Mouse (Mus musculus): Measurements from ENCODE around the gene Olfr1084. TPM values are rescaled to one million over a fixed set of nuclear protein-coding genes. Genes with fewer than 3 reads are reported as not detected.
"Not testable (repeated sequence)": the region's sequence is repeated elsewhere in the genome, so short reads cannot be mapped to it uniquely, and the experiment has no call there.

Gene Olfr1084
- polyA plus RNA-seq (2011; ENCODE audit: insufficient read length, low read depth, missing spikeins), result not detected in 2 replicates

DNA sequence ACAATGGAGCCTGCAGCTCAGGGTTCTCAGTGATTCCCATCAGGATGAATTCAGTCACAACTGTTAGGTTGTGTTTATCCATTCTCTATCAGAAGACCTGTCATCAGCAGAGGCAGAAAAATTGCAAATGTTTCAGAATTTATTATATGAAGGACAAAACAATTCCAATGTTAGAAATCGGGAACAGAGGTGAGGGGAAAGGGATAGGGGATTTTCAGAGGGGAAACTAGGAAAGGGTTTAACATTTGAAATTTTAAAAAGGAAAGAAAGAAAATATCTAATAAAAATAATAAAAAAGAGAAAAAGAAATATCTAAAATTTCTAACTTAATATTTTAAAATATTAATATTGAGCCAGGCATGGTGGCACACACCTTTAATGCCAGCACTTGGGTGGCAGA, at the start of gene Olfr1084:
Gene Olfr1084, minus strand, starts transcription at position 101 of the 400 bp plus-strand sequence.
- H3K4me1 ChIP-seq (ENCODE audit: control insufficient read depth, insufficient read depth, low read length); H3K27ac ChIP-seq (ENCODE audit: insufficient read depth, low read length); H3K4me3 ChIP-seq (ENCODE audit: insufficient read depth, low read length): not testable (repeated sequence)

GRCm38 (mm10) chr2:86679992-86680391, 40.5 kb upstream of the Olfr1084 start, which contains the start of gene Olfr1086:
Gene Olfr1086, minus strand, starts transcription at chr2:86680092.
- Histone ChIP-seq H3K4me1 (ENCODE audit: control insufficient read depth, insufficient read depth, low read length) (no peaks in the 10 kb centered on the region), H3K4me3 (ENCODE audit: insufficient read depth, low read length) (no peak within 1 kb of the TSS), H3K27ac (ENCODE audit: insufficient read depth, low read length) (no peak within 1 kb of the TSS)
- TF ChIP-seq POLR2A (IDR thresholded peaks at IDR 0.05; ENCODE audit: low read depth, low read length) (no peak), CTCF (IDR thresholded peaks at IDR 0.05; ENCODE audit: borderline replicate concordance, insufficient read depth, low read length) (no peak)

DNA sequence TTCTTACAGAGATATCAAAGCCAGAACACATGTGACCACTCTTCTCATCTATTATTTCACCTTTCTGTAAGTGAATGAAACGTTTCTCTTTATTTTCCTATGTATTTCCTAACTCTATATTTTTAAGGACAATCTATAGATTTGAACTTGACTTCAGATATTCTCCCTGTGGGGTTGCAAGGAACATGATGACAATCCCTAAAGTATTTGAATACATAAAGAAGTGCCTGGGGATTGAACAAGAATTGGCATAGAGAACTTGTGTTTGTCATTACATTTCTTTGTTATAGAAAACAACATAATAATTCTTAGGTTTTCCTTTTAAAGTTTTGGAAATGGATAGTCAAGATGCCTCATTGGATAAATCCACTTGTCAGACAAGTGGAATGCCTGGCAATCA, 22.4 kb upstream of the Olfr1084 start, which contains the start of gene Olfr1085:
Gene Olfr1085, minus strand, starts transcription at position 101 of the 400 bp plus-strand sequence.
- Histone ChIP-seq H3K4me1 (ENCODE audit: control insufficient read depth, insufficient read depth, low read length) (no peaks in the 10 kb centered on the region), H3K27ac (ENCODE audit: insufficient read depth, low read length) (no peak within 1 kb of the TSS), H3K4me3 (ENCODE audit: insufficient read depth, low read length) (no peak within 1 kb of the TSS)
- TF ChIP-seq CTCF (IDR thresholded peaks at IDR 0.05; ENCODE audit: borderline replicate concordance, insufficient read depth, low read length), result no peak
- no peak for TF ChIP-seq POLR2A (IDR thresholded peaks at IDR 0.05; ENCODE audit: low read depth, low read length)

DNA sequence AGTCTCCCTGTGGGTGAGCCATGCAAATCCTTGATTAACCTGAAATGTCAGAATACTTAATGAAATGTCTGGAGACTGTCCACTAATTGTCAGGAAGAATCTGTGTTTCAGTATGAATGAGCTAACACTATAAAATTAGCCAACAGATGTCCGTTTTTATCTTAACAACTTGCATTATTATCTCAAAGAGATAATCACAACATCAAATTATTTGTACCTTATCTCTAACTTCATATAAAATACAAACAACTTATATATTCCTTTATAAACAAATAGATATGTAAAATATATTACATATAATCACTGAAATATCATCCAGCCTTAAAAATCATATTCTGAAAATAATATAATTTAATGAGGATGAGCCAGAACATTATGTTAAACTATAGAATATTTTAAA, 40.7 kb downstream of the Olfr1084 start, which contains the start of gene Olfr1082:
Gene Olfr1082, minus strand, starts transcription at position 101 of the 400 bp plus-strand sequence.
- not testable (repeated sequence) for H3K27ac ChIP-seq (ENCODE audit: insufficient read depth, low read length); H3K4me1 ChIP-seq (ENCODE audit: control insufficient read depth, insufficient read depth, low read length); H3K4me3 ChIP-seq (ENCODE audit: insufficient read depth, low read length)

Other genes starting within 250 kb of the Olfr1084 start
- gene Olfr1061, start 225.7 kb downstream of the Olfr1084 start, polyA plus RNA-seq (2011; ENCODE audit: insufficient read length, low read depth, missing spikeins), result not detected in 2 replicates
- gene Olfr1062, start 213.0 kb downstream of the Olfr1084 start, polyA plus RNA-seq (2011; ENCODE audit: insufficient read length, low read depth, missing spikeins), result not detected in 2 replicates
- gene Olfr1065, start 189.1 kb downstream of the Olfr1084 start, polyA plus RNA-seq (2011; ENCODE audit: insufficient read length, low read depth, missing spikeins), result not detected in 2 replicates
- not detected in 2 replicates for gene Olfr1066, start 183.5 kb downstream of the Olfr1084 start, polyA plus RNA-seq (2011; ENCODE audit: insufficient read length, low read depth, missing spikeins)
- not detected in 2 replicates for gene Olfr228, start 152.3 kb downstream of the Olfr1084 start, polyA plus RNA-seq (2011; ENCODE audit: insufficient read length, low read depth, missing spikeins)
- gene Olfr1076, start 131.3 kb downstream of the Olfr1084 start, polyA plus RNA-seq (2011; ENCODE audit: insufficient read length, low read depth, missing spikeins), result not detected in 2 replicates
- gene Olfr1079, start 97.2 kb downstream of the Olfr1084 start, polyA plus RNA-seq (2011; ENCODE audit: insufficient read length, low read depth, missing spikeins), result not detected in 2 replicates
- not detected in 2 replicates for gene Olfr1080, start 81.5 kb downstream of the Olfr1084 start, polyA plus RNA-seq (2011; ENCODE audit: insufficient read length, low read depth, missing spikeins)
- gene Olfr1082, start 40.8 kb downstream of the Olfr1084 start, polyA plus RNA-seq (2011; ENCODE audit: insufficient read length, low read depth, missing spikeins), result not detected in 2 replicates
- not detected in 2 replicates for gene Olfr1085, start 22.3 kb upstream of the Olfr1084 start, polyA plus RNA-seq (2011; ENCODE audit: insufficient read length, low read depth, missing spikeins)
- not detected in 2 replicates for gene Olfr1086, start 40.4 kb upstream of the Olfr1084 start, polyA plus RNA-seq (2011; ENCODE audit: insufficient read length, low read depth, missing spikeins)
- not detected in 2 replicates for gene Olfr1087, start 58.7 kb upstream of the Olfr1084 start, polyA plus RNA-seq (2011; ENCODE audit: insufficient read length, low read depth, missing spikeins)
- gene Olfr1089, start 94.0 kb upstream of the Olfr1084 start, polyA plus RNA-seq (2011; ENCODE audit: insufficient read length, low read depth, missing spikeins), result not detected in 2 replicates
- gene Olfr1090, start 119.3 kb upstream of the Olfr1084 start, polyA plus RNA-seq (2011; ENCODE audit: insufficient read length, low read depth, missing spikeins), result not detected in 2 replicates
- gene Olfr1093, start 142.8 kb upstream of the Olfr1084 start, polyA plus RNA-seq (2011; ENCODE audit: insufficient read length, low read depth, missing spikeins), result not detected in 2 replicates
- not detected in 2 replicates for gene Olfr141, start 170.3 kb upstream of the Olfr1084 start, polyA plus RNA-seq (2011; ENCODE audit: insufficient read length, low read depth, missing spikeins)
- not detected in 2 replicates for gene Olfr1094, start 184.9 kb upstream of the Olfr1084 start, polyA plus RNA-seq (2011; ENCODE audit: insufficient read length, low read depth, missing spikeins)
- gene Olfr1095, start 212.0 kb upstream of the Olfr1084 start, polyA plus RNA-seq (2011; ENCODE audit: insufficient read length, low read depth, missing spikeins), result not detected in 2 replicates
- not detected in 2 replicates for gene Gm13723, start 235.1 kb upstream of the Olfr1084 start, polyA plus RNA-seq (2011; ENCODE audit: insufficient read length, low read depth, missing spikeins)

Data from embryonic fibroblast, embryonic 13.5 days (primary cell).